In genomic region chr11:37497874-37498273, GRCm38 (mm10) we compare ENCODE assay signal across 28 mouse cellular contexts.
A peak's percentile ranks its signal among the peaks of the same experiment; 100 is the strongest.
DNase-seq lines count a peak whose midpoint lies in the region; ATAC-seq and TF ChIP-seq lines count a peak whose summit lies in the region.
"Had no signal": no experiment of that assay in that cellular context is flagged by ENCODE, and none has a peak within 500 bp of the region (broad histone marks: within the 10 kb centered on the region; RNA-seq: fewer than 3 reads in every experiment).

No protein-coding gene starts in this region.

- TF ChIP-seq CTCF in forebrain, postnatal 0 days (IDR thresholded peaks at IDR 0.05; ENCODE audit: low read depth) = no peak

- H3K27ac ChIP-seq in forebrain, embryonic 12.5 days = no peak overlapping the region
- H3K27ac ChIP-seq in forebrain, postnatal 0 days (ENCODE audit: low read depth, low read length) = no peak overlapping the region
- no peak overlapping the region for H3K27ac ChIP-seq in neural tube, embryonic 11.5 days (ENCODE audit: low read depth, low read length)
- H3K27ac ChIP-seq in neural tube, embryonic 15.5 days (replicated peaks) = no peak overlapping the region
- H3K27ac ChIP-seq: gastrocnemius, adult 2 months; heart, adult 2 months; hindbrain, embryonic 15.5 days; limb, embryonic 13.5 days; lung, embryonic 15.5 days; neural tube, embryonic 13.5 days had no signal

- H3K9ac ChIP-seq in forebrain, embryonic 12.5 days = no peak overlapping the region
- H3K9ac ChIP-seq in forebrain, postnatal 0 days = no peak overlapping the region
- H3K9ac ChIP-seq in neural tube, embryonic 11.5 days (ENCODE audit: low read length) = no peak overlapping the region
- no peak overlapping the region for H3K9ac ChIP-seq in neural tube, embryonic 15.5 days (replicated peaks)
- H3K9ac ChIP-seq: heart, embryonic 12.5 days; hindbrain, embryonic 15.5 days; limb, embryonic 13.5 days; lung, embryonic 15.5 days; neural tube, embryonic 13.5 days had no signal

- H3K36me3 ChIP-seq in forebrain, embryonic 12.5 days (replicated peaks) = no peaks in the 10 kb centered on the region
- no peaks in the 10 kb centered on the region for H3K36me3 ChIP-seq in forebrain, postnatal 0 days (ENCODE audit: insufficient read depth)
- no peaks in the 10 kb centered on the region for H3K36me3 ChIP-seq in neural tube, embryonic 11.5 days (ENCODE audit: control insufficient read depth, insufficient read depth, low read length)
- H3K36me3 ChIP-seq in neural tube, embryonic 15.5 days = no peaks in the 10 kb centered on the region
- H3K36me3 ChIP-seq: heart, embryonic 12.5 days; hindbrain, embryonic 15.5 days; limb, embryonic 13.5 days; lung, embryonic 15.5 days; neural tube, embryonic 13.5 days had no signal

- WGBS in forebrain, embryonic 12.5 days = 11% methylated on average over 9 of the region's 9 CpGs
- WGBS in forebrain, postnatal 0 days = 15% methylated on average over 9 of the region's 9 CpGs
- WGBS in neural tube, embryonic 11.5 days = 42% methylated on average over 9 of the region's 9 CpGs
- 39% methylated on average over 9 of the region's 9 CpGs for WGBS in neural tube, embryonic 15.5 days

- ATAC-seq in forebrain, embryonic 12.5 days (ENCODE audit: low FRiP score) = peak; percentile 44; the same call in 1 of the 2 replicates
- no peak for ATAC-seq in forebrain, postnatal 0 days
- no peak for ATAC-seq in neural tube, embryonic 11.5 days (ENCODE audit: insufficient read depth, low FRiP score, low TSS enrichment)
- ATAC-seq in neural tube, embryonic 15.5 days (ENCODE audit: low FRiP score) = no peak
- ATAC-seq: CD4-positive, CD25-positive, alpha-beta regulatory T cell, adult 4 months; inflammation-experienced regulatory T-cells, adult 6 months had no signal

- no peaks in the 10 kb centered on the region for H3K9me3 ChIP-seq in forebrain, embryonic 12.5 days
- no peaks in the 10 kb centered on the region for H3K9me3 ChIP-seq in forebrain, postnatal 0 days (ENCODE audit: low read length)
- H3K9me3 ChIP-seq in neural tube, embryonic 11.5 days (ENCODE audit: control insufficient read depth, low read length) = no peaks in the 10 kb centered on the region
- no peaks in the 10 kb centered on the region for H3K9me3 ChIP-seq in neural tube, embryonic 15.5 days (replicated peaks)
- H3K9me3 ChIP-seq: heart, embryonic 12.5 days; hindbrain, embryonic 15.5 days; limb, embryonic 13.5 days; lung, embryonic 15.5 days; neural tube, embryonic 13.5 days had no signal

- H3K4me2 ChIP-seq in forebrain, embryonic 12.5 days = no peak overlapping the region
- no peak overlapping the region for H3K4me2 ChIP-seq in forebrain, postnatal 0 days (ENCODE audit: low read depth)
- H3K4me2 ChIP-seq in neural tube, embryonic 11.5 days (ENCODE audit: low read depth) = no peak overlapping the region
- no peak overlapping the region for H3K4me2 ChIP-seq in neural tube, embryonic 15.5 days
- H3K4me2 ChIP-seq: heart, embryonic 12.5 days; hindbrain, embryonic 15.5 days; limb, embryonic 13.5 days; liver, embryonic 11.5 days; lung, embryonic 15.5 days; neural tube, embryonic 13.5 days had no signal

- no peak for DNase-seq in forebrain, postnatal 0 days
- peak; percentile 13 for DNase-seq in neural tube, embryonic 11.5 days (ENCODE audit: low spot score)
- peak; percentile 16 for DNase-seq in embryo, embryonic 11 days
- DNase-seq in retina, postnatal 1 day = peak; percentile 9
- DNase-seq in layer of hippocampus, adult 11-12 months (ENCODE audit: low spot score) = no peak
- no peak for DNase-seq in right cerebral cortex, postnatal 25 days
- DNase-seq: adrenal gland, adult 8-10 months; cerebellum, adult 11 months; cerebellum, adult 9-10 months; cerebellum, postnatal 36 days; gastrocnemius, adult 2 months; heart, adult 2 months; heart, postnatal 4 days; kidney, adult 11 months; kidney, postnatal 36 days; midbrain, embryonic 14.5 days; spleen, adult 18-20 months; thymus, postnatal 36 days had no signal

- peaks cover 11% of the 10 kb centered on the region for H3K4me1 ChIP-seq in forebrain, embryonic 12.5 days
- H3K4me1 ChIP-seq in forebrain, postnatal 0 days (ENCODE audit: insufficient read depth) = no peaks in the 10 kb centered on the region
- peaks cover 6% of the 10 kb centered on the region; the same call in 1 of the 2 replicates for H3K4me1 ChIP-seq in neural tube, embryonic 11.5 days (ENCODE audit: control insufficient read depth, insufficient read depth, low read length)
- H3K4me1 ChIP-seq in neural tube, embryonic 15.5 days = no peaks in the 10 kb centered on the region
- H3K4me1 ChIP-seq: heart, embryonic 12.5 days; hindbrain, embryonic 15.5 days; limb, embryonic 13.5 days; lung, embryonic 15.5 days had no signal

- H3K4me3 ChIP-seq in forebrain, embryonic 12.5 days (replicated peaks) = no peak overlapping the region
- no peak overlapping the region for H3K4me3 ChIP-seq in forebrain, postnatal 0 days (ENCODE audit: low read depth, low read length)
- H3K4me3 ChIP-seq in neural tube, embryonic 11.5 days (ENCODE audit: low read depth, low read length) = no peak overlapping the region
- H3K4me3 ChIP-seq in neural tube, embryonic 15.5 days (replicated peaks) = no peak overlapping the region
- H3K4me3 ChIP-seq: gastrocnemius, adult 2 months; heart, adult 2 months; heart, embryonic 12.5 days; hindbrain, embryonic 15.5 days; limb, embryonic 13.5 days; lung, embryonic 15.5 days; neural tube, embryonic 13.5 days had no signal

- H3K27me3 ChIP-seq in forebrain, embryonic 12.5 days = no peaks in the 10 kb centered on the region
- no peaks in the 10 kb centered on the region for H3K27me3 ChIP-seq in forebrain, postnatal 0 days (ENCODE audit: insufficient read depth, low read length)
- H3K27me3 ChIP-seq in neural tube, embryonic 11.5 days (ENCODE audit: control insufficient read depth, insufficient read depth, low read length) = no peaks in the 10 kb centered on the region
- H3K27me3 ChIP-seq in neural tube, embryonic 15.5 days (replicated peaks) = no peaks in the 10 kb centered on the region
- H3K27me3 ChIP-seq: heart, embryonic 12.5 days; hindbrain, embryonic 15.5 days; limb, embryonic 13.5 days; lung, embryonic 15.5 days; neural tube, embryonic 13.5 days had no signal

Comparison
In these comparisons a context has a peak if more than half of its experiments do, and no peak if none do; other contexts are left out.
1. DNase-seq: peak in neural tube, embryonic 11.5 days (single experiment), embryo, embryonic 11 days (single experiment) and retina, postnatal 1 day (single experiment); none in forebrain, postnatal 0 days (single experiment), layer of hippocampus, adult 11-12 months (single experiment) and right cerebral cortex, postnatal 25 days (single experiment).